Mouse (Mus musculus): ENCODE measurements at regions not wholly inside any gene's neighbourhood (a gene's known extent, or its start where the extent isn't known, plus 50 kb on each side); places are given as distances from the start of the nearest gene placed in this dataset.

DNA sequence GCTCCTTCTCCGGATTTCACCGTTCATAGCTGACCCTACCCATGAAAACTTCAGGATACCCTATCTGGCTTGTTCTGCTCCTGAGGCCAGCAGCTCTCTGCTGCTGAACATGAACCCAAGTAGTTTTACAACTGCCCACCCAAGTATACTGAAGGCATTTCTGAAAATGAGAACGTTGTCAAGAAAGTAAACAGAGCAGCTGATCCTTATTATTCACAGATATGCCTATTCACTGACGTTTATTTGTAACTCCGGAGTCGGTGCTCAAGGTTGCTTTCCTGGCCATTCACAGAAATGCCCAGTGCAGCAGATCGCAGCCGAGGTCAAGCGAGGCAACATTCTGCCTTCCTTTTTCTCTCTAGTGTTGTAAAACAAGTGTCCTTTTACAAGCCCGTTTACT is 128.4 kb upstream of the N6amt1 start:
- DNase-seq (ENCODE audit: low spot score) = no peak

DNA sequence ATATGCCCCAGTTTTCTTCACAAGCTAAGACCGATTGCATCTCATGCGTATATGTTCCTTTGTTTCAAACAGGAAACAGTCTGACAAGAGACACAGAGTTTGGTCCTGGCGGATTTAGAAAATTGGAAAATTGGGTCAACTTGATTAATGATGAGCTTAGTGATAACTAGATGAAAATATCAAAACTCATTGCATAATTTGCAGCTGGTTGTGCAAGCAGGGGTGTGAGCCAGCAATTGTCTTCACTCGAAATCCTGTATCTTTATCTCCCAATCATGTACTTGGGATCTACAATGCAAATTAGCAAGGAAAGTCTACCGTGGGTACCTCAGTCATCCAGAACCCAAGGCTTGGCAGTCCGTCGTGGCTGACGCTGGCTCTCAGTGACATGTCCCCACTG is 128.9 kb upstream of the N6amt1 start:
- DNase-seq (ENCODE audit: low spot score) = no peak

GRCm38 (mm10) chr16:87224024-87224423 is 130.0 kb upstream of the N6amt1 start:
- no peak for DNase-seq (ENCODE audit: low spot score)

- DNase-seq (ENCODE audit: low spot score) = no peak
These were observed 133.4 kb upstream of the N6amt1 start for GRCm38 (mm10) chr16:87220611-87221010.

- no peak for DNase-seq (ENCODE audit: low spot score)
These were observed 133.8 kb upstream of the N6amt1 start for GRCm38 (mm10) chr16:87220201-87220600.

DNA sequence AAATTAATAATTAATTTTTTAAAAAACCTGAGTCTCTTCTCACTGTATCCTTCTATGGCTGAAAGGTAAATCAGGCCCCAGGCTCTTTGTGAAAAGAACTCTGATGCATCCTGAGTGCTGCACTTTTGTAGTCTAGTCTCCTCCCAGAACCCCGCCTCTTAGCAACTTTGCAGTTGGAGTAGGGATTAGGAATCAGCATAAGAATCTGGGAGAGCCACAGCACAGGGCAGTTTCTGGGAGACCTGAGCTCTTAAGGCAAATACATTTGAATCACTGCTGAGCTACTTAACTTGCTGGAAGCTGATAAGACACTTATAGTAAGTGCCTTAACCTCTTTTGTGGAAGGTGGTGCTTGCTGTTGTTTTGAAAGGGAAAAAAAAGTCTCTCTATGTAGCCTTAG is 146.1 kb upstream of the N6amt1 start:
- no peak for DNase-seq (ENCODE audit: low spot score)

DNA sequence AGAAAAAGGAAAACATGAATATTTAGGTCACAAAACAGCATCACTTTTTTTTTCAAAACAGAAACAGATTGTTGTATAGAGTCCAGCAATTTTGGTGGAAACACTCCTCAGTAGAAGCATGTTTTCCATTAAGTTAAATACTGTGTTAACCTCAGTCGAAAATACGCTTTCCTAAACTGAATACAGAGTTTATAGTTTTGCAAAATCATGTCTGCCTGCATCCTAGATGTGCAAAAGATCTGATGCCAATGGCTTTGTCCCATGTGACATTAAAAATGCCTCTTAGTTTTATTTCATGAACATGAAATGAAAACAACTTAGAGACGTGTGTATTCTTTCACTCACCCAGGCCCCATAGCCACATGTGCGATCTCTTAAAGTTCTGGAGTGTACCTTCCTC is 163.5 kb upstream of the N6amt1 start:
- DNase-seq (ENCODE audit: low spot score) = no peak

DNA sequence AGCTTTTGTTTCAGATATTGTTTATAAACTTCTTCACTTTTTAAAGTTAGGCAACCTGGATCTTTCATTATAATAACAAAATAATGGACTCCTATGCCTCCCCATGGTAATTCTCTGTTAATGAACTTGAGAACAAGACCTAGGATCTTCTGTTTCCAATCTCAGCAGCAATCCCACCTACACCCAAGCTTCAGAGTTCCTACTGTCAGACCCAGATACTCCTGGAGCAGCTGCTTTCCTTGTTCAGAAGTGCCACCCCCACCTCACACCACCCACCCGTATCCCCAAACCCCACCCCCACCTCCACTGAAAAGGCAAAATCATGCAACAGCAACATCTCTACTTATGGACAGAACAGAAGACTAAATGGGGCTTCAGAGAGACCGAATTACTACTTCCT is 165.2 kb upstream of the N6amt1 start:
- no peak for DNase-seq (ENCODE audit: low spot score)

GRCm38 (mm10) chr16:87172395-87172794 is 181.6 kb upstream of the N6amt1 start:
- DNase-seq (ENCODE audit: low spot score) = no peak

GRCm38 (mm10) chr16:87139301-87139700 is 214.7 kb upstream of the N6amt1 start:
- DNase-seq (ENCODE audit: low spot score) = no peak

DNA sequence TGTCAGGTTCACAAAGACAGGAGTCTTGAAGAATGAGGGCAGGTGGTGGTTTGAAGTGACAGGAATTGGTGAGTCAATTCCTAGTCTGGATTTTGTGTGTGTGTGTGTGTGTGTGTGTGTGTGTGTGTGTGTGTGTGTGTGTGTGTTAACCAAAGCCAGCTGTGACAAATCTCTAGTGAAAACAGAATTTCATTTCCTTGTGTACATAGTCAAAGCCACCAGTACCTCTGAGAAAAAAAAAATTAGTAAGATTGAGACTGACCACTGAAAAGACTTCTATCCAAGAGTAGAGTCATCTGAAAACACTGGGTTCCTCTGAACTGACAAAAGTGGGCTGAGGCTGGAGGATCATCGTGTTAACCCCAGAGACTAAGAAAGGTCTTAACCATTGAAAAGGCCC is 217.5 kb upstream of the N6amt1 start:
- no peak for DNase-seq (ENCODE audit: low spot score)

GRCm38 (mm10) chr16:87134452-87134851 is 219.5 kb upstream of the N6amt1 start:
- no peak for DNase-seq (ENCODE audit: low spot score)

DNA sequence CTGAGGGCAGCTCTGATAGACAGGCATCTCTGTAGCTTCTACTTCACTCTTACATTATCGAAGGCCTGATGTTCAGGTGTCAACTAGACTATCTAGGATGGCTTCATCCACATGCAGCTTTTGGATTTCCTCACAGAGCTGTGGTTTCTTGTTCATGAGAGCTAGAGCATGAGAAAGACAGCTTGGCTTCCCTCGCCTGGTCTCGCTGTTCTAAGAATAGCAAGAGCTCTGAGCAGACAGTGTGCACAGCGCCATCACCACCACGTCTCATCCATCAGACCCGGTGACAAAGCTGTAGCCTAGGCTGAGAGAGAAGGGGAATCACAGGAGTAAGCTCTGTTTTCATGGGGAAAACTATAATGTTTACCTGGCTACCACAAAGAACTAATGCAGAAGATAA is 220.1 kb upstream of the N6amt1 start:
- DNase-seq (ENCODE audit: low spot score) = no peak

DNA sequence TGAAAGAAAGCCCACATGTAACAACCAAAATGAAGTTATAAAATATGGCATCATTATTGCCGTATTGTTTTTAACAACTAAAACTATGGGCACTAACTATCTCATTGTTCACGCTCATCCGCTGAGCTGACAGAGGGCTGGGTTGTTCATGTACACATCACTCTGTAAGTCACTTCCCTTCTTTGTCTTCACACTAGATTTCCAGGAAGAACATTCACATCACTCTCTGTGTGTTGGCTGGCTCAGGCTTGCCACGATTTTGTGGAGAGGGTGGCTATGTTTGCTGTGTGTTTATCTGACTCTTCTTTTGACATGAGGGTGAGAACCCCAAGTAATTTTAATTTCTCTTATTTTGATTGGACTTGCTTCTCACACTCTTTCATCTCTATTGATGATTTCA is 221.9 kb upstream of the N6amt1 start:
- no peak for DNase-seq (ENCODE audit: low spot score)

DNA sequence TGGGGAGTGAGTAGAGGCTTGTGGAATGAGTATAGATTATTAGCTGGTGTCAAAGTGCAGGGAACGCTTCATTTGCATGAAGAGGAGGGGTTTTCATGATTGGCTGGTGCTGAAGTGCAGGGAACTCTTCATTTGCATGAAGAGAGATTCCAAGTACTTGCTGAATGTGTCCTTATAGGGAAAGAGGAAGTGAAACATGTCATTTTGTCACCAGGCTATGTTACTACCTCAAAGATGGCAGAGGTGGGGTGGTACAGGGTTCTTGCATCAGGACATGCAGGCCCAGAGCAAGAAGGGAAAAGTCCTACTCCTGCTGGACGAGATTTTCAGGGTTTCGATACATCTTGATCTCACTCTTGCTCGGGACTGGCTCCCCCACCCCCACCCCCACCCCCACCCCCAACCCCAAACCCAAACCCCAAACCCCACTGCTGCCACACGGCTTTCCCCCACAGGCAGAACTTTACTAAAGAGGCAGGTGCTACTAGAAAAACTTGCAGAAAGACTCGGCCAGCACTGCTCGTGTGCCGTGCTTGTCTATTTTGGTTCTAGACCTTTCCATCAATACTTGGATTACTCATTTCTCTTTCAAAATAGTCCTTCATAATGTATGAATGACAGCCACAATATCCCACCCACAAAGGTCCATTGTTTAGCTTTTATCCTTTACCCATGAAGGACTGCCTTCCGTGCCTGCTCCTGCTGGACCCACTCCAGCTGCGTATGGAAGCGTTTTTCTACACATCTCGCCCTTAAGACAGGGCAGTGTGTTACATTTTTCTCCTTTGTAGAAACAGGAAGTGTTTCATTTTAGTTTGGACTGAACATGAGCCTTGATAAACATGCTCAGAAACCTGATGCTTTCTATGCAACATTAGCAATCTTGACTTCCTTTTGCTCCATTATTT is 223.0 kb upstream of the N6amt1 start:
- no peak for DNase-seq (ENCODE audit: low spot score)

- DNase-seq (ENCODE audit: low spot score) = no peak
These were observed 225.0 kb upstream of the N6amt1 start for GRCm38 (mm10) chr16:87129021-87129420.

DNA sequence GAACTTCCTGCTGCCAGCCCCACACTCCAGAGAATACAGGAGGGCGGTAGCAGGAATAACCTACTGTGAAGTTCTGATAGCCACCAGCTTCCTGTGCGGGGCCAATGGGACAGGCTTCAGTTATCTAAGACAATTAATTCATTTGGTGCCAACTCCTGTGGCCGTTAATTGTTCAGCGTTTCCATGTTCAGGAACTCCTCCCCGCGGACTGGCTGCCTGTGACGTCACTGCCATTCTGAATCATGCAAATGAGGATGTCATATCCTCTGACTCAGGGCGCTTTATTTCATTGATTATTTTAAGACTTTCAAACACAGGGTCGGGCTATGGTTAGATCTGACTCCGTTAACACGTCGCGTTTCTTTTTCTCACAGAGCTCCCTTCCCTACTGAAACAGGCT is 225.8 kb upstream of the N6amt1 start:
- no peak for DNase-seq (ENCODE audit: low spot score)

DNA sequence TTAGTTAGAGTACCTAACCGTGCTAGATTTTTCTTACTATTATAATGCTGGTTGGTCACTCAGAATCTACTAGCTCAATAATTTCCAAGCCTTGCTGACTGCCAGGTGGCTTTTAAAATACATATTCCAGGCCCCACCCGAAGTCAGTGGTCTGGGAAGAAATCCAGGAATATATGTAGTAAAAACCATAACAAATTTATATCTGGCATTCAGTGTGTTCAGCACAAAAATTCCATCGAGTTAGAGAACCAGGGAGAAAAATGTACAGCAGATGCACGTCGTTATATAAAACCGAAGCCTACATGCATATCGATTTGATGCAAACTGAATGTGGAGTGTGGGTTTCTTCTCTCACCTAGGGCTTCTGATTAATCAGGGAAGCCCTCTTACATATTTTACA is 229.5 kb upstream of the N6amt1 start:
- DNase-seq (ENCODE audit: low spot score) = no peak

DNA sequence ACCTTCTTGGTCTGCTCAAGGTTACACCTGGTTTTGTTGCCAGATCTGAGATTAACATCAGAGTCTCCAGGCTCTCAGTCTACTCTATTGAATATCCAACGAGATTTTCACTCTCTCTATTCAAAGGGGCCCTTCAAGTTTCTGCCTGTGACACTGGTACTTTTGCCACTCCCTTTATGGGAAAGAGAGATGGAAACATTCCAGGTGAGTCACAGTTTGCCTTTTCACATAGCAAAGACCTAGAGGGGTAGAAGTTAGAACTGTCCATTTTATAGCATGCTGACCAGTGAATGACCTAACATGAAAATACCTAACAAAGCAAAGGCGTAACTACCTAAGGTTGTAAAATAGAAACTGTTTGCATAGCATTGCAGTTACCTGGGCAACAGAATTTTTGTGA is 250.4 kb upstream of the N6amt1 start:
- no peak for DNase-seq (ENCODE audit: low spot score)

DNA sequence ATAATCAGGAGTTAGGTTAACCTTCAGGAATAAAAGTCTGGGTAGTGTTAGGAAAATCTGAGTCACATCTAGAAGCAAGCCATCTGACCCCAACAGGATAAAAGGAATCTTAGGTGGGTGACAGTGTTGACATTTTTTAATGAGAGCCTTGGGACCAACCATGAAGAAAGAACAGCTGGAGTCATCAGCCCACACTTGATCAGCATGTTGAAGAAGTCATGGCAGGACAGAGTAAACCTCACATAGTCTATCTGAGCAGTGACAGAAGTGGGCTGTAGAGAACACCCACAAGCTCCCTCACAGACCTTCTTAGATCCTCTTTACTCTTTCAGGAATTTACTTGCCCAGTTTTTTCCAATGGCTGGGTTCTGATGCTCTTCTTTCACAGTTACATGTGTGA is 251.9 kb upstream of the N6amt1 start:
- no peak for DNase-seq (ENCODE audit: low spot score)

- DNase-seq (ENCODE audit: low spot score) = no peak
These were observed 262.0 kb upstream of the N6amt1 start for GRCm38 (mm10) chr16:87092011-87092410.

DNA sequence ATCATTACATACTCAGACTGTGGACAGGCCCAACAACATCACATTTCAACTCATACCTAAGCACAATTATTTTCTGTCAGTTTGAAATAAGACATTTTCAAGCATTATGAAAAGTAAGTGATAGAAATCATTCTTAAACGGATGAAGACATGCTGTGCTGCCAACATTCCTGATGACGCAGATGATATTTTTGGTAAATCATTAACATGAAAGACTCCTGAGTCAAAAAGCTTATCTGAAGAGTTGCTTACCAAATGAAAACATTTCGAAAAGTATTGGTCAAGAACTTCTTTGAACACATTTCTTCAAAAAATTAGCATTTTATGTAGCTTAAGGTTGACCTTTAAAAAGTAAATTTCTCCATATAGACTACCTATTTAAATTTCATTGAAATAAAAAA is 264.7 kb upstream of the N6amt1 start:
- no peak for DNase-seq (ENCODE audit: low spot score)

GRCm38 (mm10) chr16:87083505-87083904 is 270.5 kb upstream of the N6amt1 start:
- DNase-seq (ENCODE audit: low spot score) = peak; percentile 47

- no peak for DNase-seq (ENCODE audit: low spot score)
These were observed 276.6 kb upstream of the N6amt1 start for GRCm38 (mm10) chr16:87077385-87077784.

Measured in embryo, embryonic 10.5 days (tissue).